Mouse (Mus musculus) spleen, postnatal 36 days (tissue): ENCODE measurements around the gene Kcnh2.

ENCODE experiments used
- DNase-seq, 2 experiments: peaks; one replicate each; pipeline ENCODE4 v3.0.0; 2022; ENCODE audit warnings: low spot score in 2 of 2, mixed read lengths in 1 of 2

Kcnh2 gene

DNA sequence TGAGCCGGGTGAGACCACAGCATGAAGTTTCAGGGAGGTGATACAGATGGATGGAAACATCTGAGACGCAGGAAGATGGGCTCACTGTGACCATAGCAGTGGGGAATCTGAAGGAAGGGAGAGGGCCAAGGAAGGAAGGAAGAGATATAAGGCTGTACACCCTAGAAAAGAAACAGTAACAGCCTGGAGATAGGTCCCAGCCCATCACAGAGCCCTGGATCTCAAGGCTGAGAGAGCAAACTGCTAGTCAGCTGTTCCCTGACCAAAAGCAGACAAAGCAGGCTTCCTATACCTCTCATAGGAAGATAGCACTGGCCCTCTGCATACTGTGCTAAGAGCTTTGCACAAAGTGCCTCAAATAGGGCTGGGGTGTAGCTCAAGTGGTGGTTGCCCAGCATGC is 27.3 kb upstream of the Kcnh2 start:
- DNase-seq = no peak

- no peak for DNase-seq
Measured at GRCm38 (mm10) chr5:24374666-24375328, 23.4 kb upstream of the Kcnh2 start.

GRCm38 (mm10) chr5:24374216-24374615 is 22.8 kb upstream of the Kcnh2 start:
- DNase-seq = no peak

GRCm38 (mm10) chr5:24373807-24374206 is 22.4 kb upstream of the Kcnh2 start:
- no peak for DNase-seq

DNA sequence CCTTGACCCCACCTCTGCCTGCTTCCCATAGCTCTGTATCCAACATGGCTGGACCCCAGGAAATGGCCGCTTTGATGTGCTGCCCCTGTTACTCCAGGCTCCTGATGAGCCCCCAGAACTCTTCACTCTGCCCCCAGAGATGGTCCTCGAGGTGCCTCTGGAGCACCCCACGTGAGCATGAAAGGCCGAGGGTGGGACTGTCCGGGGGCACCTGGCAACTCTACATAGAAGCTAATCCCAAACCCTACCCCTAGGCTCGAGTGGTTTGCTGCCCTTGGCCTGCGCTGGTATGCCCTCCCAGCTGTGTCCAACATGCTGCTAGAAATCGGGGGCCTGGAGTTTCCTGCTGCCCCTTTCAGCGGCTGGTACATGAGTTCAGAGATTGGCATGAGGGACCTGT is 18.4 kb upstream of the Kcnh2 start:
- DNase-seq = no peak

DNA sequence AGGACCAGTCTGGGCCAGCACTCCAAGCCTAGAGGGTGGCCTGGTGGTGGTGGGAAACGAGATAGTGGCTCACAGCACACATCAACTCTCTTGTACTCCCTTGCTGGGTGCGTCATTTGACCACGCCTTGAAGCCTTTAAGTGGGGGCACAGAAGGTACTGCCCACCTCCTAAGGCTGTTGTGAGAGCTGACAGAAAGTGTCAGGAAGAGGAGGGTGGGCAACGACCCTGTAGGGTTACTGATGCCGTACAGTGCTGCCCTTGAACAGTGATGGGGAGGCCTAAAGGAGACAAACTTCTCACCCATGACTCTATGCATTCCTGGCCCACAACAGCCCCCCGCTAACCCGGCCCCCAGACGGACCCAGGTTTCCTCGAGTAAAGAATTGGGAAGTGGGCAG is 15.0 kb upstream of the Kcnh2 start:
- no peak for DNase-seq

DNA sequence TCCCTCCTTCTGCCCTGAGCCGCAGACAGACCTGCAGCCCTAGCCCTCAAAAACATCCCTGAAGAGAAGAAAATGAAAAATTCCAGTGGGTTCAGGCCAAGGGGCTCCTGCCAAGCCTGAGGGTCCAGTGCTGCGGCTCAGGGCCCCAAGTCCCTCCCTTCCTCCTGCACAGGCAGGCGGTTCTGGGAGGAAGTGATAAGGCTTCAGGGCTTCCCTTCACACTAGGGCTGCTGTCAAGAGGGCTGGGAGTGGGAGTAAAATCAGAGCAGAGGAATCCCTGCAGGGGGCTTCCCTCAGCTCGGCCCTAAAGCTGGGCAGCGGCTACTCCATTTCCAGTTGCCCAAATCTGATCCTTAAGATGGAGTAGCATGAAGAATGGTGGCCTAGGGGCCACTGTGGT is 14.1 kb upstream of the Kcnh2 start:
- no peak for DNase-seq

DNA sequence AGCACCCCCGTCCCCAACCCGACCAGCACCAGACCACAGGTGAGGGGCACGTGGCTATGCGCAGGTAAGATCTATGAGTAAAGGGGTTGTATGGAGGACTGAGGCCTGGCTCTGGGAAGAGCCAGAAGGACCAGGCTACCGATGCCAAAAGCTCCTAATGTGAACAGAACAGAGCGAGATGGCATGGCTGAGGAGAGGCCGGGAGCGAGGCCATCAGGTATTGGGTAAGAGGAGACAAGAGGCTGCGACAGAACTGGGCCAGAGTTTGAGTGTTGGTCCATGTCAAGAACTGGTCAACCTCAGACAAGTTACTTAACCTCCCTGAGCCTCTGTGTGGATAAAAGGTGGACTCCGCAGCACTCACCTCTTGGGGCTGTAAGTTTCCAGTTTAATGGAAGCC is 13.6 kb upstream of the Kcnh2 start:
- DNase-seq = no peak

- DNase-seq = no peak
Measured at GRCm38 (mm10) chr5:24364508-24364907, 13.1 kb upstream of the Kcnh2 start, which contains the start of gene Nos3. TSS of gene Nos3 (plus strand) at chr5:24364810.

- no peak for DNase-seq
Measured at GRCm38 (mm10) chr5:24364061-24364460, 12.7 kb upstream of the Kcnh2 start.

GRCm38 (mm10) chr5:24363467-24363866 is 12.1 kb upstream of the Kcnh2 start:
- no peak for DNase-seq

- peak; percentile 47 to 57 for DNase-seq
Measured at GRCm38 (mm10) chr5:24360792-24361454, 9.5 kb upstream of the Kcnh2 start.

- peak; percentile 34 to 38 for DNase-seq
Measured at GRCm38 (mm10) chr5:24357461-24357860, 6.1 kb upstream of the Kcnh2 start.

DNA sequence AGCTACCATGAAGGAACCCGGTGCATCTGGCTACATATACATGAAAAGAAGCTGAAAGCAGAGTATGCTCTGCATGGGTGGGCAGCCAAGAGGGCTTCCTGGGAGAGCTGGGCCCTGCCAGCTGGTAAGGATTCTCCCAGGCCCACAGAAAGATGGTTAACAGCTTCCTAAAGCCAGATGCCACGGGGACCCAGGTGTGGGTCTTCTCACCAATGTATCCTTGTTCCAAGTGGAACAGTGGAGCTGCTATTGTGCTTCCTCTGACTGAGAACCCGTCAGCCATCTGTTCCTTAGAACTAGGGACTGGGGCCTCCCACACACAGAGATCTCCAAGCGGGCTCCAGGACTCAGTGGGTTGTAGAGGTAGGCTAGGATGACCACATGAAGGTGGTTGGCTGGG is 5.4 kb upstream of the Kcnh2 start:
- DNase-seq = no peak

GRCm38 (mm10) chr5:24353327-24353726 is 1.9 kb upstream of the Kcnh2 start:
- DNase-seq = no peak

DNA sequence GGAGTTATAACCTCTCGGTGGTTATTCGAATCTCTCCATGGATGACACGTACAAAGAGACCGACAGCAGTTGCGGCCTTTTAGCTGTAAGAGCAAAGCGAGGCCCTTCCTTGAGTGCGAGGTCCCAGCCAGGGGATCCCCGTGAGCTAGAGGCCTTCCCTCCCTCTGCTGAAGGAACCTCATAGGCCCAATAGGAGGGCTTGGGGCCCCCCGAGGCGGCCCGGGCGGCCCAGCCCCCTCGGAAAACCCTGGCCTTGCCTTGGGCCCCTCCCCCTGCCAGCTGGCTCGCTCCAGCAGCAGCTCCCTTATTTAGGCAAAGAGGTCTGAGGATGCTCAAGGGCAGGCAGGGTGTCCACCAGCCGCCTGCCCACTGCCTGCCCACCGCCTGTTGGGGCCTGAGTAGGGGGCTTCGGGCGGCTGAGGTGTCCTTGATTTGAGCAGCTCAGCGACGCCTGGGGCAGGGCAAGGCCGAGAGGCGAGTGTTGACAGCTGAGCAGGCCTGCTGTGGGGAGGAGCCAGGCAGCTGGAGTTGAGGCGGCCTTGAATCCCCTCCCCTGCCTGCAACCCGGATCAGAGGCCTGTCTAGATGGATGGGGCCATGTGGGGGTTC is 951 bp upstream of the Kcnh2 start:
- no peak for DNase-seq

DNA sequence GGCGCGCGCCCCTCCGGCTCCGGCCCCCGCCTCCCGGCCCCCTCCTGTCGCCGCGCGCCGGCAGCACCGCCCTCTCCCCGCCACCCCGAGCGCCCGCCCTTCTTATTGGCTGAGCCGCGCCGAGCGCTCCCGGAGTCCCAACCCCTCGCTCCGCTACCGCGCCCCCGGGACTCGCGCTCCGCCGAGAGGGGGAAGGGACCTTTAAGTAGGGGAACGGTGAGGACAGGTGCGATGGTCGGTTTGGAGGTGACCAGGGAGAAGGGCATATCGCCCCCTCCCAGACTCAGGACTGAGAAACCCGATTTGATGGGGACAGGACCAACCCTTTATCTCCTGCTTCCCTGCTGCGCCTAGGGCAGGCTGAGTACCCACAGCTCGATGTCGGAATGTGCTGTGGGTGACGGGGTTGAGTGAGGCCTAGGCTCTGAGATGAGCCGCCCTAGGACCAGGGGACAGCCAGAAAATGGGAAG is 332 bp upstream of the Kcnh2 start:
- DNase-seq = peak in 1 of 2 experiments; percentile 27

- DNase-seq = no peak
Measured at GRCm38 (mm10) chr5:24350531-24351250, 713 bp downstream of the Kcnh2 start.

DNA sequence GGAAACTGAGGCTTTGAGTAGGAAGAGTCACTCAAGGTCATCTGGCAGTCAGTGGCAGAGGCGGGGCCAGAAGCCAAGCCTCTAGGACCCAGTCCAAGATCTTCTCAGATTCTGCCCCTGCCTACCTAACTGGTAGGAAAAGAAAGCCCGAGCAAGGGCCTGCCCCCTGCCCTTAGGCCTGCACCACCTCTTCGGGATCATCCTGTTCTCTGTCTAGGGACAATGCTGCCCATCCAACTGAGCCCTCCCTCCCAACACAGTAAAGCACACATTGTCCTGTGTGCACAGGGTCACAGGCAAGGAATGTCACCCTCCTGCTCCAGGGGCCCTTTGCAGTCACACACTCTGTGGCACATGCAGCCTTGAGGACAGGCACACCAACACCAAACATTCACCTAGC is 1.3 kb downstream of the Kcnh2 start:
- DNase-seq = no peak

DNA sequence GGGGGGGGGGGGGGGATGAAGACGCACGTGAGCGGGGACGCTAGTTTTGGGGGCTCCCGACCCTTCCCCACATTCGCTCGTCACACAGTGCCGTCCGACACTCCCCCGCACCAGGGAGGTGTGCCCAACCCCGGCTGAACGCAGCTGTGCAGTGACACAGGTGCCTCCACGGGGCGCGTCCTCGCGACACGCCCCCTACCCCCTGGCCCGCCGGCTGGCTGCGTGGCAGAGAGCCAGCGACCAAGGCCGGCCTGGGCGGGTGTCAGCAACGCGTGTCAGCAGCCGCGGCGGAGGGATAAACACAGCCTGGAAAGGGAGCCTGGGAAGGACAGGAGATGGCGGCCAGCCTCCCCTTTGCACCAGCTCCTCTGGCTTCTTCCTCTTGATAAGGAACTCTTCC is 2.9 kb downstream of the Kcnh2 start:
- DNase-seq = no peak

GRCm38 (mm10) chr5:24348128-24348527 is 3.3 kb downstream of the Kcnh2 start:
- DNase-seq = peak; percentile 69 to 70

GRCm38 (mm10) chr5:24347186-24347875 is 4.1 kb downstream of the Kcnh2 start:
- no peak for DNase-seq
